Mouse (Mus musculus): ENCODE results near the gene Olfr1506.
"Not testable (repeated sequence)": the region's sequence is repeated elsewhere in the genome, so short reads cannot be mapped to it uniquely, and the experiment has no call there.

Olfr1506 gene

GRCm38 (mm10) chr2:90224393-90224792, at the start of gene Olfr1506:
Olfr1506 (minus strand) TSS chr2:90224493.
- DNase-seq (ENCODE audit: low spot score in 2 of 2) = not testable (repeated sequence)

- no peak for DNase-seq (ENCODE audit: low spot score in 2 of 2)
These were observed 46.6 kb upstream of the Olfr1506 start, which contains the start of gene Olfr1271 for GRCm38 (mm10) chr2:90270932-90271331. Olfr1271 (minus strand) TSS chr2:90271032.

DNA sequence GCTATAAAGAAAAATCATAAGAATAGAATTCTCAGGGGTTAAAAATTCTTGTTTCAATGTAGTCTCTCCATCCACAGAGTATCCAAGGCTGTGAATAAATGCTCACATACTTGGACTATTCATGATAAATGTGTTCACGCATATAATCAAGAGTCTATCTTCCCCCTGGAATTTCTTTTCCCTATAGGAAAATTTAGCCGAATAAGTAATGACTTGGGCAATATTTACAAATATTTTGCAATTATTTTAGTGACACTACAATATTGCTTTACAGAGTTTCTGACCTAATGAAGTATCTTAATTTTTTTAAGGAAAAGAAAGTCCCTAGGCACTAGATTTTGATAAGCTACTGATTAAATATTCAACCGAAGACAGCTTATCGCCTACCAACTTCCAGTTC, 33.2 kb upstream of the Olfr1506 start, which contains the start of gene Olfr142:
TSS of gene Olfr142 (minus strand) at position 101 of the 400 bp plus-strand sequence.
- no peak for DNase-seq (ENCODE audit: low spot score in 2 of 2)

GRCm38 (mm10) chr2:90199606-90200005, 24.7 kb downstream of the Olfr1506 start:
- DNase-seq (ENCODE audit: low spot score in 2 of 2) = not testable (repeated sequence)

DNA sequence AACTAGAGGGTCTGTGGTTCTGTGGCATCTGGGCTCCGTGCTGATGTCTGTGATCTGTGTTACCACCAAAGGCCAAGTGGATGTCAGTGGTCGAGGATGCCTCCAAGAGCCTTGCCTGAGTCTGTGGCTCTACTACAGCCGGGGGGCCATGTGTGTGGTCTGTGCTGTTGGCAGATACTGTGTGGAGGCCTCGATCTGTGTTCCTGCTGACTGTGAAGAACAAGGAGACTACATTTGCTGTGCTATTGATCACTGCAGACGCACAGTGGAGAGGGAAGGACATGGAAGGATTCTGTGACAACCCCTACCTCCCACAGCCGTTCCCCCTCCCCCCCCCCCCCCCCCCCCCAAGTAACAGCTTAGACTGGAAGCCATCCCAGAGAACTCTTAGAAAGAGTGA, 29.0 kb downstream of the Olfr1506 start:
- DNase-seq (ENCODE audit: low spot score in 2 of 2) = not testable (repeated sequence)

DNA sequence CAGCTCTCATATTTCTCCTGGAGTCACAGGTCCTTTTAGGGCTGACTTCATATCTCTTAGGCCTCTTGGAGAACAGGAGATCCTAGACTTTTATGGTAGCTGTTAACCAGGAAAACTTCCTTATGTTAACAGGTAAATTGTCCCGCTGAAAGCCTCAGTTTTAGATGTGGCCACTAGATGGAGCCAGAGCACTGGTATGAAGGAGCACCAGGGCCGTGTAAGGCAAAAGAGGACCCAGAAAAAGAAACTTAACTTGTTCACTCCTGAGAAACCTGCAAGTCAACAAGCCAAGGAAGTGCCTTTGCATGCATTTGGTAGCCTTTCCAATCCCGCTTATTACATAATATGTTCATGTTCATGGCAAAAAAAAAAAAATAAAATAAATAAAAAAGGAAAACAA, 29.5 kb downstream of the Olfr1506 start:
- not testable (repeated sequence) for DNase-seq (ENCODE audit: low spot score in 2 of 2)

GRCm38 (mm10) chr2:90187082-90187481, 37.2 kb downstream of the Olfr1506 start:
- not testable (repeated sequence) for DNase-seq (ENCODE audit: low spot score in 2 of 2)

- DNase-seq (ENCODE audit: low spot score in 2 of 2) = not testable (repeated sequence)
These were observed 38.2 kb downstream of the Olfr1506 start for GRCm38 (mm10) chr2:90186082-90186481.
